Mouse (Mus musculus) T-helper 1 cell (primary cell): ENCODE data around the gene Trpc6.

ENCODE experiments used
- in situ Hi-C: fragments of 300-600 bp; cut with MboI, MseI; formaldehyde crosslinking; loops from one replicate; pipeline ENCODE4 v1.15.1; 2025; ENCODE audit warnings: high pct_unique_total_duplicates

Trpc6 gene

GRCm38 (mm10) chr9:8544041-8544794 is at the start of gene Trpc6:
TSS of gene Trpc6 (plus strand) at chr9:8544142.
- in situ Hi-C loops = no loop called here

- in situ Hi-C loops = no loop called here
Measured at GRCm38 (mm10) chr9:8520911-8521310, 23.0 kb upstream of the Trpc6 start.

GRCm38 (mm10) chr9:8533670-8534069 is 10.3 kb upstream of the Trpc6 start:
- in situ Hi-C loops = no loop called here

- in situ Hi-C loops = no loop called here
Measured at GRCm38 (mm10) chr9:8545236-8545635, 1.3 kb downstream of the Trpc6 start.

- in situ Hi-C loops = no loop called here
Measured at GRCm38 (mm10) chr9:8558574-8558973, 14.6 kb downstream of the Trpc6 start.

- in situ Hi-C loops = no loop called here
Measured at GRCm38 (mm10) chr9:8592618-8593017, 48.7 kb downstream of the Trpc6 start.

- in situ Hi-C loops = no loop called here
Measured at GRCm38 (mm10) chr9:8597089-8597488, 53.1 kb downstream of the Trpc6 start.

GRCm38 (mm10) chr9:8606816-8607491 is 63.0 kb downstream of the Trpc6 start:
- in situ Hi-C loops = no loop called here

GRCm38 (mm10) chr9:8634344-8634743 is 90.4 kb downstream of the Trpc6 start:
- in situ Hi-C loops = no loop called here

GRCm38 (mm10) chr9:8643453-8643852 is 99.5 kb downstream of the Trpc6 start:
- in situ Hi-C loops = no loop called here

- in situ Hi-C loops = no loop called here
Measured at GRCm38 (mm10) chr9:8655347-8655746, 111.4 kb downstream of the Trpc6 start.

GRCm38 (mm10) chr9:8672944-8673343 is 129.0 kb downstream of the Trpc6 start:
- in situ Hi-C loops = no loop called here

- in situ Hi-C loops = no loop called here
Measured at GRCm38 (mm10) chr9:8676607-8677006, 132.7 kb downstream of the Trpc6 start.

- in situ Hi-C loops = no loop called here
Measured at GRCm38 (mm10) chr9:8693177-8693576, 149.2 kb downstream of the Trpc6 start.

GRCm38 (mm10) chr9:8700669-8701068 is 156.7 kb downstream of the Trpc6 start:
- in situ Hi-C loops = loop anchor here (25.0 kb wide), 1 partner anchor 262 kb away; the partner anchor contains the start of gene Gm16485

GRCm38 (mm10) chr9:8703516-8703915 is 159.6 kb downstream of the Trpc6 start:
- in situ Hi-C loops = loop anchor here (25.0 kb wide), 1 partner anchor 259 kb away; the partner anchor contains the start of gene Gm16485

- in situ Hi-C loops = loop anchor here (25.0 kb wide), 1 partner anchor 258 kb away; the partner anchor contains the start of gene Gm16485
Measured at GRCm38 (mm10) chr9:8703956-8704355, 160.0 kb downstream of the Trpc6 start.

- in situ Hi-C loops = loop anchor here (25.0 kb wide), 1 partner anchor 252 kb away; the partner anchor contains the start of gene Gm16485
Measured at GRCm38 (mm10) chr9:8710052-8710739, 166.3 kb downstream of the Trpc6 start.

GRCm38 (mm10) chr9:8719017-8719416 is 175.1 kb downstream of the Trpc6 start:
- in situ Hi-C loops = loop anchor here (25.0 kb wide), 1 partner anchor 243 kb away; the partner anchor contains the start of gene Gm16485

- in situ Hi-C loops = no loop called here
Measured at GRCm38 (mm10) chr9:8729056-8729455, 185.1 kb downstream of the Trpc6 start.
